Mouse (Mus musculus) brain, embryonic 18.5 days (tissue): Measurements from ENCODE around the gene Eef2k.

Source experiments
- DNase-seq: peaks from one replicate; pipeline ENCODE4 v3.0.0-alpha.2; 2012; ENCODE audit warnings: low read depth, low spot score

Eef2k gene

DNA sequence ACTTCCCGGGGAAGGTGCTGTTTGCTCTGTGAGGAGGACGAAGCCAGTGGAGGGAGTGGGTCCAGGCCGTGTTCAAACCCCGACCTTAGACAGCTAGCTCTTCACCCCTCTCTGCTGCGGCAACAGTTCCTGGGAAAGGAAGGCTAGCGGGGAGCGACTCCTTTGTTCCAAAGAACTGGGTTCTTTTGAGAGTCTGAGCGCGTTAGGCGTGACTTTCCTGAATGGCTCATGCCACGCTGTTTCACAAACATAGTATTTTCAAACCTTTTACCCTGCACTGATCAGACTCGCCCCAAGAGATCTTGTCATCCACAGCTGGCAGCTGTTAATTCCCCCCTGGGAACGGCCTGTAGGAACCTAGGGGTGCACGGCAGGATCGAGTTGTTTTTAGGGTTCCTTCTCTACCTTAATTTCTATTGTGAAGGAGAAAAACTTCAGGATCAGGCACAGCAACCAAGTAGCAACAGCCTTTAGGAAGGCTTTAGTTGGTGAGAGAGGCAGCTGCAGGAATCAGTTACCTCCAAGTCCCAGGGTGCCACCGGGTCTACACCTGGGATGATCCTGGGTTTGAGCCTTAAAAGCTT lies 1.3 kb downstream of the Eef2k start:
- DNase-seq: no peak

GRCm38 (mm10) chr7:120844689-120845088 lies 2.1 kb downstream of the Eef2k start:
- no peak for DNase-seq

DNA sequence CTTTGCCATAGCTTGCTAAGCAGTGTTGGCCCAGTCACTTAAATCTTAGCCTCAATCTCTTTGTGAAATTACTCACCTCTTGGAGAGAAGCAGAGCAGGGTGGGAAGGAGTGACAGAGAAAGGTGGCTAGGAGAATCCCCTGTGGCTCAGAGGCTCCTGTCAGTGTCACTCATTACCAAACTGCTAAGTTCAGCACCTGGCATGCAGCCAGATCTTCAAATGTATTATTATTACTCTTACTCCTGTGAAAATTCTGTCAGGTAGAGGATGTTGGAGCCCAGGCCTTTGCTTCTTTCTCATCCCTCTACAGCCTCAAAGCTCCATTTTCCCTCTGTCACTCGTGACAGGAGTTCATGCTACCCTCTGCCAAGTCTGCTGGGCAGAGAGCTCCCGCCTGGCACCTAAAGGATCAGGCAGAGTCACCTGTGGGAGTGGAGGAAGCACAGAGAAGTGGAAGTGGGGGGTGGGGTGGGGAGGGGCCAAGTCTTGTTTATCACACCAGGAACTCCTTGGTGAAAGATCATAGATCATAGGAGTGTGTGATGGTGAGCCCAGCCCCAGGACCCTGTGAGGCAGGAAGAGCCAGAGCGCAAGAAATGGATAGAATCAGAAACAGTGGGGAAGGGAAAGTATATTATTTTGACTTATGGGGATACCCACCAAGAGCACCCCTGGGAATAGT lies 6.3 kb downstream of the Eef2k start:
- DNase-seq: no peak

- no peak for DNase-seq
Measured at GRCm38 (mm10) chr7:120850165-120850564, 7.5 kb downstream of the Eef2k start.

DNA sequence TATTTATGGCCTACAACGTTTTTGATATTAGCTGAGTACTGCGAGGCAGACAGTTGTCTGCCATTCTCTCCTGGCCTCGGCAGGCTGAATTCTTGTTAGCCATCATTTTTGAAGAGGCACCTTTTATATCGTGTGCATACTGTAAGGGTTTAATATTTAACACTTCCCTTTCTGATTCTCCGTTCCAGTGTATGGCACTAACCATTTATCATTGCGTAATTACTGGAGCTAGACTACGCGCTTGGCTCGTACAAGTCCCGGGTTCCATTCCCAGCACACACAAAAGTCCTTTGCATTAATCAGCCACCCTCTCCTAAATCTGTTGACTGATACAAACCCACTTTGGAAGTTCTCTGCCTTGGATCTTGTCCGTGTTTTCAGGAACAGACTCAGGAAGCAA lies 17.2 kb downstream of the Eef2k start:
- no peak for DNase-seq

DNA sequence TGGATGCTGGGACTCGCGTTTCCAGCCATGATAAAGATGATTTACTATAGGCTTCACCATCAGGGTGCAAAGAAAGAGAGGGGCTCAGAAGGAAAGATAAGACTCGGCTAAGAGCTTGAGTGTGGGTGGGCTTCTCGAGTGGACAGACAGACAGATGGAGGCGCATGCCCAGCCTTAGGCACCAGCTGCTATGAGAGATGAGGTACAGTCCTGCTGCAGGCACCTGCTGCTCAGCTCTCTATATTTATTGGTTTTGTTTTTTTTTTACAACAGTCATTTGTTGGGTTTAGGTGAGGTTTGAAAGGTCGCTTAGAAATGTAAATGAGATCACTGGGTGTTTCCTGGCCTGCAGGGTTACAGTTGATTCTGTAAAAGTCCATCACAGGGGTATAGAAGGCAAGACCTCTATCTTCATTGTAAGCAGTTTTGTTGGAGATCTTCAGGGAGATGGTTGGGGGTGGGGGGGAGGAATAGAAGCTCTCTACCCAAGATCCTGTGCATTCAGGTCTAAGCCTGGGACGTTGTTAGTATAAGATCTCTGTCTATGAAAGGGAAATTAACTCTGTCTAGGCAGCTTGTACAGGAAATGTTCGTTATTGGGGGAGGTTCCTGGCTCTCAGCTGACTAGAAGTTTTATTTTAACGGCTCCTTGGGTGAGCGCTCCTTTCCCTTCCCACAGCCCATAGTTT lies 18.3 kb downstream of the Eef2k start:
- no peak for DNase-seq

GRCm38 (mm10) chr7:120861488-120862047 lies 18.9 kb downstream of the Eef2k start:
- DNase-seq: no peak

DNA sequence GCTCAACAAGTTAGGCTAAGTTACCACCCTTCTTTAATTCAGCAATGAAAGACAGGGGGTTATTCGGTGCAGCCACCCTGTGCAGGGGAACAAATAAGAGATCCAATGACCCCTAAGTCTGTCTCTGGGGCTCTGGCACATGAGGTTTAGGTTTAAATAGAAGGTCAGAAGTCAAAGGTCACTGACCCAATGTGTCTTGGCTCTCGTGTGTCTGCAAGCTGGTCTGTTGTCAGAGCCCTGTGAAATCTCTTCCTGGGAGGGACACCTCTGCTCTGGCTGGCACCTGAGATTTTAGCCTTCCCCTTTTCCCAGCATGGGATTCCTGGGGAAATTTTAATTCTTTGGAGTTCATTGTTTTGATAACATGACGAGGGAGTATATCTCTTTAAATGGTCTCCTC lies 19.6 kb downstream of the Eef2k start:
- no peak for DNase-seq

DNA sequence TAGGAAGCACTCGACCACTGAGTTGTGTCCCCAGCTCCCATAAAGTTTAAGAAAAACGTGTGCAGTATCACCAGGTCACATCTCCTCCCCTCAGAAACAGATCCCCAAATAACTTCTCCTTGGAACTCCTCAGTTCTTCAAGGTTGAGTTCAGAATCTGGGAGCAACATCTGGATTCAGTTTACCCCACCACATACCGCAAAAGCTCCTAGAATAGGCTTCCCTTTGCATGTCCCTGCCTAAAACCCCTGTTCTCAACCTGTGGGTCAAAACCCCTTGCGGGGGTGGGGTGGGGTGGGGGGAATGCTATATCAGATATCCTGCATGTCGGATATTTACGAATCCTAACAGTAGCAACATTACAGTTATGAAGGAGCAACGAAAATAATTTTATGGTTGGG lies 20.0 kb downstream of the Eef2k start:
- no peak for DNase-seq

DNA sequence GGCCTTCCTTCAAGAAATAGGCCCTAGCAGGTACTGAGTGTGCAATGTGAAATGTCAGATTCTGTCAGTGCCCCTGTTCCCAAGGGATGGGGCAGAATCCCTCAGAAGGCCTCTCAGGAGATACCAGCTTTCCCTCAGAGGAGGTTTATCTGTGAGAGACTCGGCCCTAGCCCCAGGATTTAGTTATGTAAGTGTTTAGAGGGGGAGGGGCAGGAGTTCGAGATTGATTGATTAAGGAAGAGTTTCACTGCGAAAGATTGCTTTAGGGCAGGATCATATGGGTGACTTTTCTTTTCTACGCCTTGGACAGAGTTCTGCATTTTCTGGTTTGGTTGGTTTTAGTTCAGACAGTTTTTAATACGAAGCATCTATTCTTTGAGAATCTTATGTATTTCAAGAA lies 20.8 kb downstream of the Eef2k start:
- DNase-seq: no peak

DNA sequence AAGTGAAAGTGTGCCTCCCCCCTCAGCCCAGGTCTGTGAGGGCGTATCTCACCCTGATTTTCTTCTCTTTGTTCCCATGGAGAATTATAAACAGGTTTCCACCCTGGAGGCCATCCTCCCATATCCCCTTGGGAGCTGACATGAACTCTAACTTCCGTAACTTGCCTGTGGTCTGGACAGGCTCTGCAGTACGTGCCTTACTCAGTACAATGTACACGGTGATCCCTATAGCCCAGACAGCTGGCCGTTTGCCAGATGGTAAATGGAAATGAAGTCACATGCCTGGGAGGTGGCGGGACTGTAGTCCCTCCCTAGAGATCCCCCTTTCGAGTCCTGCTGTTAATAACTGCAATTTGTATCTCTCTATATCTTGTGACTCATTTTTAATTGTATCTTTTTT lies 22.5 kb downstream of the Eef2k start:
- no peak for DNase-seq

- no peak for DNase-seq
Measured at GRCm38 (mm10) chr7:120865832-120866231, 23.2 kb downstream of the Eef2k start.

DNA sequence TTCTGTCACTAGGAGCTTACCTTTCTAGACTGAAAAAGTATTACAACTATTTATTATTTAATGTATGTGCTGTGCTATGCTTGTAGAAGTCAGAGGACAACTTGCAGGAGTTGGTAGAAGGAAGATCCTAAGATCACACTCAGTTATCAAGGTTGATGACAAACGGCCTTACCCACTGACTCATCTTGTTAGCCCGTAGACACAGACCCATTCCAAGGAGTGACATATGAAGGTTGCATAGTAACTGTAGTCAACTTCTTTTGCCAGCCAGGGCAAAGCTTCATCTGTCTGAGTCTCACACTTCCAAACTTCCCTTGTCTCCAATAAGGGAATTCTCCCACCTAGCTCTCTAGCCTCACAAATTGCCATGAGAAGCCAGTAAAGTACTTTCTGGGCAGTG lies 24.1 kb downstream of the Eef2k start:
- DNase-seq: no peak

DNA sequence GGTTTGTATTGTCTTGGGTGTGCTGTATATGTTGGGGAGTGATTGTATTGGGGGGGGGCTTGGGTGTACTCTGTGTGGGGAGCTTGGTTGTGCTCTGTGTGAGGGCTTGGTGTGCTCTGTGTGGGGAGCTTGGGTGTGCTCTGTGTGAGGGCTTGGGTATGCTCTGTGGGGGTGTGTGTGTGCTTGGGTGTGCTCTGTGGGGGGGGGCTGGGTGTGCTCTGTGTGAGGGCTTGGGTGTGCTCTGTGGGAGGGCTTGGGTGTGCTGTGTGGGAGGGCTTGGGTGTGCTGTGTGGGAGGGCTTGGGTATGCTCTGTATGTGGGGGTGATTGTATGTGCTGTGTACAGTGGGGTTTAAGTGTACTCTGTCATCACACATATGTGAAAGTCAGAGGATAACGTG lies 25.1 kb downstream of the Eef2k start:
- no peak for DNase-seq

DNA sequence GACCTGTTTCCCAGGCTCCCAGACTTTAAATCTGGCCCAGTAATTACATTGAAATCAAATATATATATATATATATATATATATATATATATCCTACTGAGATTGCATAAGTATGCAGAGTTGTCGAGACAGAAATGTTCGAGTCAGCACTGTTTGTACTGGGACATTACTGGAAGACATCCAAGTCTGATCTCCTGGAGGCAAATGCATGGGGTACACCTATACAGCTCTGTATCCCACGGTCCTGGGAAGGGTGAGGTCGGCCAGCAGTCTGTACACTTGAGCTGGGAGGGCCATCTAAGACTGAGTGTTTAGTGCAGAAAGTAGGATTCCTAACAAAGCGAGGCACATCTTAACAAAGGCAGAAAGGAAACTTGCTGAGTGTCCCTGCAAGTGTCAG lies 27.3 kb downstream of the Eef2k start:
- no peak for DNase-seq

DNA sequence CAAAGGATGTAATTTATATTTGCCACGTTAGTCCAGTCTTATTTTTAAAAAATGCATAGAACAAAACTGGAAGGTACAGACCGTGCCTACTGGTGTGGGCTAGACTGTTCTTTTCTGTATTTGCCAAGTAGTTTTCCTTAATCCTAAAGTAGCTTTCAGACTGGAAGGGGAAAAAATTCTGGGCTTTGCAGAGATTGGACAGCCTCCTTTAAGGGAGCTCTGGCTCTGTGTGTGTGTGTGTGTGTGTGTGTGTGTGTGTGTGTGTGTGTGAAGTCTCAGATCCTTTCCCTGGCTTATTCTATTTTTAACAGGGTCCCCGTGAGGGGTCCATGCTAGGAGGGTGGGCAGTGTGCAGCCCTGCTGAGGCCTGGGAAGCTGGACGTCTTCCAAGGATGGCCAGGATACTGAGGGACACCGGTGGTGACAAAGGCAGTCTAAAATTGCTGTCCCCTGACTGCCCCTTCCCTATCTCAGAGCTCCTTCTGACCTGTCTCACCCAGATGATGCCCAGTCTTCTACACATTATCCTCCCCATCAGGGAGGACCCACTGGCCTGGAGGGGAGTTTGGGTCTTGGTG lies 27.9 kb downstream of the Eef2k start:
- DNase-seq: no peak

- no peak for DNase-seq
Measured at GRCm38 (mm10) chr7:120873083-120873482, 30.5 kb downstream of the Eef2k start.

GRCm38 (mm10) chr7:120874021-120874420 lies 31.4 kb downstream of the Eef2k start:
- no peak for DNase-seq

DNA sequence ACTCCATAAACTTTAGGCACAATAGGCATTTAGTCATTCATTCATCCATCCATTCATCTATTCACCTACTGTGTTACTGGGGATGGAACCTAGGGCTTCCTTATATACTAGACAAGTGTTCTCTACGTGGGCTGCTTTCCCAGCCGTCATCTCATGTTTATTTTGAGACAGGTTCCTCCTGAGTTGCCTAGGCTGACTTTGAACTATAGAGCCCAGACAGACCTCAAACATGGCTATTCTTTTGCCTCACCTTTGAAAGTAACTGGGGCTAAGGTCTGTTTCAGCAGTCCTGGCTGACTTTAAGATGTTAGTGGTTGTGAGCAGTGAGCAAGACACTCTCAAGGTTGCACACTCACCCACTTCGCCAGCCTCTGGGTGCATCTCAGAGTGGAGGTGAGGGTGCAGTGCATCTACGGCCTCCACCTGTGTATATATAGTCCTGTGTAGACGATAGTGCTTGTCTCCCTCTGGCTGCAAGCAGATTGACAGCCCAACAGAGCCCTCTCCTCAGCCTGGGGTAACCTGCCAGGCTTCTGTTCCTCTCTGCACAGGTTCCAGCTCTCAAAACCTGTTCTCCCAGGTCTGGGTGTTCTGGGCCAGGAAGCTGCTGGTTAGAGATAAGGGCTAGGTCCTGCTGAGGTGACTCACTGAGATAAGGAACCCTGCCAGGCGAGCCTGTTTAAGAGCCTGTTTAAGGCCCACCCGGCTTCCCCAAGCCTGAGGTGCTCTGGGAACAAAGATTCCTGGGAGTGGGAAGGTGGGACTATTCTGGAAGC lies 32.3 kb downstream of the Eef2k start:
- no peak for DNase-seq

GRCm38 (mm10) chr7:120875540-120876388 lies 33.1 kb downstream of the Eef2k start:
- no peak for DNase-seq

DNA sequence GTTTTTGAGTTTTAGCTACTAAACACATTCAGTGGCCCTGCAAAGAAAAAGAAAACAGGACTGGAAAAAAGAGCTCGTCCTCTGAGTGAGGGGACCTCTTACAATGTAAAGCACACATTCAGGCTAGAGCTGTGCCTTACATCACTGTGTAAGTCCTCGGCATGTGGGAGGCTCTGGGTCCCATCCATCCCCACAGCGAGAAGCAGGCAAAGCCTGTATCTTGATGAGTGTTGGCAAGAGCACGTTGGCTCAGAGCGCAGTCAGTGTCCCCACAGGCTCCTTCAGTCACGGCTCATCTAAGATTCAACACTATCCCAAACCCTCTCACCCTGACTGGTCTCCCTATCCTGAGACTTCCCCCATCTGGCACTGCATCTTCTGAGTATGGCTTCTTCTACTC lies 35.6 kb downstream of the Eef2k start:
- DNase-seq: no peak
